Mouse (Mus musculus): ENCODE data around the gene Tas2r121.
"Not testable (repeated sequence)": the region's sequence is repeated elsewhere in the genome, so short reads cannot be mapped to it uniquely, and the experiment has no call there.

Tas2r121 gene

DNA sequence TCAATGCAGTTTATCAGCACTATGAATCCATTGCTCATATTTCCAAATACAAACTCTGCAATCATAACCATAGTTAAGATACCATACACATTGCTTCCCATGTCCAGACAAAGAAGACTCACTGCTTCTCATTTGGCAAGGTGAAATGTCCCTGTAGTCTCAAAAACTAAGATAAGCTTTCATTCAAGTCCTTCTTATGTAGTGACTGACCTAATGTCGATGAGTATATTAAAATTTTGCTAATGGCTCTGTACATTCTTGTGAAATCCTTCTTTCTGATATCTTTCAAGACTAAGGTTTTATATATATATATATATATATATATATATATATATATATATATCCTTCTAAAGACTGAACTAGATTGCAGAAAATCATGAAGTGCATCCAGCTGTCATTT is at the start of gene Tas2r121:
TSS of gene Tas2r121 (minus strand) at position 101 of the 400 bp plus-strand sequence.
- no peak for DNase-seq

DNA sequence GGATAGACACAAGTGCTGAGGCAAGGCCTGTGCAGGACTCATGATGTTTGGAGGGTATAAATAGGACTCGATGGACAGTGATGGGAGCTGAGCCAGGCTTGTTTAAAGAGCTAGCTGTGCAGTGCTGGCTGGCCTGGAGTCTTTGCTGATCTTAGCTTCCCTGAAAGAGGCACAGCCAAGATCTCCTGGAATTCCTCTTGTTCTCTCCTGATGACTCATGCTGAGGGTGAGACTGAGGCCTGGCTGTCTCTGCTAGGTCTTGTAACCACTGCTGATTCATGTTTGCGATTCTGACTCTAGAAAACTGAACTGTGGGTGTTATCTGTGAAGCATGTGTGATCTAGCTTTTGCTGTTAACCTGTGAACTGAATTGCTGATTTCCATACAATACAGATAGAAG is 49.4 kb upstream of the Tas2r121 start:
- DNase-seq = no peak

DNA sequence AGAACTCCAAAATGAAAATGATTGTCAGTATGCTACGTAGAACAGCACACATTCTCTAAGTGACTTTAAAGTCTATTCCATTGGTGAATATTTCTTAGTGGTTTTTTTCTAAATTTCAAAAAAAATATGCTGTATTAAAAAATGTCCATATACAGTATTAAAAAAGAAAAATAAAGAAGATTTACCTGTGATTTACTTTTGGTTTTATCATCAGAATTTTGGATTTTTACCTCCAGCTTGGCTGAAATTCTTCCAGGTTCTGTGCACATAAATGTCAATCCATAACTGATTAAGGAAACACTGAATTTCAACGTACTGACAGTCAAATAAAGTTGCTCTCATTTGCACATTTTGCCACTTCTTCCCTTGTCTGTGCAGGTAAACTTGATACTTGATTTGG is 37.1 kb upstream of the Tas2r121 start, which contains the start of gene Tas2r115:
TSS of gene Tas2r115 (minus strand) at position 101 of the 400 bp plus-strand sequence.
- DNase-seq = no peak

- no peak for DNase-seq
Measured at GRCm38 (mm10) chr6:132711828-132712227, 11.0 kb upstream of the Tas2r121 start, which contains the start of gene Tas2r122. TSS of gene Tas2r122 (minus strand) at chr6:132711928.

- not testable (repeated sequence) for DNase-seq
Measured at GRCm38 (mm10) chr6:132691596-132691995, 9.2 kb downstream of the Tas2r121 start.

GRCm38 (mm10) chr6:132656653-132657052 is 44.2 kb downstream of the Tas2r121 start, which contains the start of gene Tas2r120:
TSS of gene Tas2r120 (plus strand) at chr6:132656953.
- DNase-seq = no peak

- DNase-seq = no peak
Measured at GRCm38 (mm10) chr6:132651426-132651825, 49.4 kb downstream of the Tas2r121 start, which contains the start of gene A630073D07Rik. TSS of gene A630073D07Rik (minus strand) at chr6:132651526.
